Mouse (Mus musculus): ENCODE data around the gene Fam78b. TPM values are rescaled to one million over a fixed set of nuclear protein-coding genes. Genes with fewer than 3 reads are reported as not detected.

Gene Fam78b
- 9.0 and 11.4 TPM in 2 replicates for polyA plus RNA-seq (2012; rRNA removed)

DNA sequence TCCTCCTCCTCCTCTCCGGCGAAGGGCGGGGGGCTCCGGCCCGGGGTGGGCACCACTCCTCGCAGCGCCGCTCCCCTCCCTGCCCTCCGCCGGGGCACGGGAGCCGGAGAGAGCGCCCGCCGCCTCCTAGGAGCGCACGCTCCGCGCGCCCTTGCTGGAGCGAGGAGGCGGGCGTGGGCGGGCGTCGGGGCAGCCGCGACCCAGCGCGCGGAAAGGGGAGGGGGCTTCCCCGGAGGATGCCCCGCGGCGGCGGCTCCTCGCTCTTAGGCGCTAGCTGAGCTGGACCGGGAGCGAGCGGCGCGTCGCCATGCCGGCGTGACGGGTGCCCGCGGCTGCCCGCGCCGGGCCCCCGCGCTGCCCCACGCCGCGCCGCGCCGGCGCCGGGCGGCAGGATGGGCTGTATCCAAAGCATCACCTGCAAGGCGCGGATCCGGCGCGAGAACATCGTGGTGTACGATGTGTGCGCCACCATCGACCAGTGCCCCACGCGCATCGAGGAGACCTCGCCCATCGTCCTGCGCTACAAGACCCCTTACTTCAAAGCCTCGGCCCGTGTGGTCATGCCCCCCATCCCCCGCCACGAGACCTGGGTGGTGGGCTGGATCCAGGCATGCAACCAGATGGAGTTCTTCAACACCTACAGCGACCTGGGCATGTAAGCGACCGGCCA is at the start of gene Fam78b:
Gene Fam78b, plus strand, starts transcription at position 244 of the 670 bp plus-strand sequence.

